Mouse (Mus musculus) kidney, embryonic 16.5 days (tissue): ENCODE results near the gene Mif. TPM values are rescaled to one million over a fixed set of nuclear protein-coding genes. Genes with fewer than 3 reads are reported as not detected.
"Not testable (repeated sequence)": the region's sequence is repeated elsewhere in the genome, so short reads cannot be mapped to it uniquely, and the experiment has no call there.

Source experiments
- ATAC-seq: fragments of 200-750 bp; cut with Nextera tagmentation; 2 replicates; pipeline ENCODE4 v1.8.0; 2017; ENCODE audit warnings: moderate TSS enrichment; ENCODE audit not compliant: low FRiP score, low TSS enrichment
- H3K27ac ChIP-seq: fragments of 300-500 bp; sonication (generic); 2 replicates; pipeline ENCODE4 v1.5.1; 2014; ENCODE audit warnings: low read length
- H3K27me3 ChIP-seq: fragments of 300-500 bp; sonication (generic); 2 replicates; pipeline ENCODE4 v1.6.1; 2014; ENCODE audit warnings: low read length, control low read depth, mixed read lengths; ENCODE audit not compliant: insufficient read depth
- H3K36me3 ChIP-seq: fragments of 300-500 bp; sonication (generic); 2 replicates; pipeline ENCODE4 v1.6.1; 2014; ENCODE audit warnings: low read length, control low read depth, mixed read lengths; ENCODE audit not compliant: insufficient read depth
- H3K4me1 ChIP-seq: fragments of 300-500 bp; sonication (generic); 2 replicates; pipeline ENCODE4 v1.6.1; 2014; ENCODE audit warnings: low read length, control low read depth, mixed read lengths; ENCODE audit not compliant: insufficient read depth
- H3K4me2 ChIP-seq: fragments of 300-500 bp; sonication (generic); replicated peaks from 2 replicates; pipeline ENCODE4 v1.6.1; 2014; ENCODE audit warnings: low read depth, low read length
- H3K4me3 ChIP-seq: fragments of 300-500 bp; sonication (generic); 2 replicates; pipeline ENCODE4 v1.5.1; 2014; ENCODE audit warnings: mild to moderate bottlenecking, low read length
- H3K9ac ChIP-seq: fragments of 300-500 bp; sonication (generic); replicated peaks from 2 replicates; pipeline ENCODE4 v1.6.1; 2014; ENCODE audit warnings: low read length
- H3K9me3 ChIP-seq: fragments of 300-500 bp; sonication (generic); 2 replicates; pipeline ENCODE4 v1.6.1; 2016; ENCODE audit warnings: low read length, control low read depth
- WGBS: fragments of 180-500 bp; shearing (Covaris S2); extraction: QIAGEN DNeasy Blood & Tissue Kit; methylation state at CpG from one replicate; pipeline ENCODE4 v1.1.7; 2014; 5-methylcytosine and 5-hydroxymethylcytosine counted together
- polyA plus RNA-seq: library from polyadenylated mRNA; unstranded; fragments of >200 nt; fragmentation: Nextera tagmentation; extraction: Ambion mirVana; gene quantifications from 2 replicates; pipeline ENCODE4 v1.2.1, GENCODE M21; 2015

The Mif gene
- polyA plus RNA-seq, 1 experiment from 2014 or later = 2,111 TPM

- Histone ChIP-seq H3K4me1 (peaks cover 27% of the 10 kb centered on the region), H3K27ac (0 out of 2 replicates have a peak overlapping the region, but pooled peaks have one; percentile 10), H3K9ac (peak overlapping the region; percentile 37; the same call in 1 of the 2 replicates), H3K4me3 (no peak overlapping the region), H3K27me3 (no peaks in the 10 kb centered on the region), H3K9me3 (no peaks in the 10 kb centered on the region), H3K4me2 (no peak overlapping the region), H3K36me3 (peaks cover 6% of the 10 kb centered on the region)
- no peak for ATAC-seq
- 23% methylated on average over 8 of the region's 8 CpGs for WGBS
Observed at GRCm38 (mm10) chr10:75889406-75890153, 29.5 kb upstream of the Mif start.

GRCm38 (mm10) chr10:75887504-75887903, 27.5 kb upstream of the Mif start:
- H3K4me1 ChIP-seq = peaks cover 22% of the 10 kb centered on the region
- H3K4me3 ChIP-seq, H3K9ac ChIP-seq, H3K27ac ChIP-seq, H3K9me3 ChIP-seq, H3K4me2 ChIP-seq, H3K27me3 ChIP-seq, ATAC-seq, H3K36me3 ChIP-seq: not testable (repeated sequence)
- WGBS = 84% methylated on average over 5 of the region's 5 CpGs

- Histone ChIP-seq H3K4me2 (no peak overlapping the region), H3K9ac (no peak overlapping the region), H3K4me1 (peaks cover 17% of the 10 kb centered on the region), H3K4me3 (no peak overlapping the region), H3K36me3 (no peaks in the 10 kb centered on the region), H3K27me3 (no peaks in the 10 kb centered on the region), H3K9me3 (no peaks in the 10 kb centered on the region), H3K27ac (no peak overlapping the region)
- no peak for ATAC-seq
- WGBS = 94% methylated on average over 8 of the region's 8 CpGs
Observed at GRCm38 (mm10) chr10:75884742-75885141, 24.7 kb upstream of the Mif start.

- 2% methylated on average over 10 of the region's 10 CpGs for WGBS
- peak overlapping the region; percentile 64 for H3K27ac ChIP-seq
- H3K4me3 ChIP-seq = peak overlapping the region; percentile 8; the same call in 1 of the 2 replicates
- H3K9me3 ChIP-seq = no peaks in the 10 kb centered on the region
- no peaks in the 10 kb centered on the region for H3K27me3 ChIP-seq
- peak overlapping the region; percentile 45 for H3K4me2 ChIP-seq
- peak; percentile 79 for ATAC-seq
- peak overlapping the region; percentile 53; the same call in 1 of the 2 replicates for H3K9ac ChIP-seq
- no peaks in the 10 kb centered on the region for H3K36me3 ChIP-seq
- peaks cover 11% of the 10 kb centered on the region; the same call in 1 of the 2 replicates for H3K4me1 ChIP-seq
Observed at GRCm38 (mm10) chr10:75883232-75883552, 23.2 kb upstream of the Mif start.

- no peaks in the 10 kb centered on the region for H3K27me3 ChIP-seq
- no peaks in the 10 kb centered on the region for H3K36me3 ChIP-seq
- ATAC-seq = peak; percentile 76
- H3K4me3 ChIP-seq = peak overlapping the region; percentile 8; the same call in 1 of the 2 replicates
- H3K27ac ChIP-seq = peak overlapping the region; percentile 65
- WGBS = 8% methylated on average over 15 of the region's 15 CpGs
- H3K4me2 ChIP-seq = peak overlapping the region; percentile 45
- peak overlapping the region; percentile 53; the same call in 1 of the 2 replicates for H3K9ac ChIP-seq
- peaks cover 11% of the 10 kb centered on the region; the same call in 1 of the 2 replicates for H3K4me1 ChIP-seq
- H3K9me3 ChIP-seq = no peaks in the 10 kb centered on the region
Observed at GRCm38 (mm10) chr10:75882433-75883231, 22.6 kb upstream of the Mif start.

GRCm38 (mm10) chr10:75881578-75882432, 21.8 kb upstream of the Mif start:
- peaks cover 11% of the 10 kb centered on the region; the same call in 1 of the 2 replicates for H3K4me1 ChIP-seq
- no peak overlapping the region; the same call in 1 of the 2 replicates for H3K9ac ChIP-seq
- H3K36me3 ChIP-seq = no peaks in the 10 kb centered on the region
- peak overlapping the region; percentile 65 for H3K27ac ChIP-seq
- H3K9me3 ChIP-seq = no peaks in the 10 kb centered on the region
- no peak overlapping the region for H3K4me3 ChIP-seq
- no peaks in the 10 kb centered on the region for H3K27me3 ChIP-seq
- WGBS = 17% methylated on average over 20 of the region's 20 CpGs
- ATAC-seq = peak; percentile 67
- peak overlapping the region; percentile 45 for H3K4me2 ChIP-seq

- no peak overlapping the region for H3K4me3 ChIP-seq
- no peaks in the 10 kb centered on the region for H3K9me3 ChIP-seq
- ATAC-seq = no peak
- H3K27me3 ChIP-seq = no peaks in the 10 kb centered on the region
- peak overlapping the region; percentile 49; the same call in 1 of the 2 replicates for H3K27ac ChIP-seq
- WGBS = 61% methylated on average over 6 of the region's 6 CpGs
- peaks cover 11% of the 10 kb centered on the region; the same call in 1 of the 2 replicates for H3K4me1 ChIP-seq
- H3K4me2 ChIP-seq = no peak overlapping the region
- H3K9ac ChIP-seq = no peak overlapping the region
- no peaks in the 10 kb centered on the region for H3K36me3 ChIP-seq
Observed at GRCm38 (mm10) chr10:75880771-75881577, 20.9 kb upstream of the Mif start.

GRCm38 (mm10) chr10:75880351-75880750, 20.3 kb upstream of the Mif start:
- no peaks in the 10 kb centered on the region for H3K9me3 ChIP-seq
- H3K36me3 ChIP-seq = no peaks in the 10 kb centered on the region
- H3K27ac ChIP-seq = no peak overlapping the region
- no peak overlapping the region for H3K4me2 ChIP-seq
- H3K9ac ChIP-seq = no peak overlapping the region
- H3K4me3 ChIP-seq = no peak overlapping the region
- 93% methylated on average over 10 of the region's 10 CpGs for WGBS
- no peaks in the 10 kb centered on the region for H3K27me3 ChIP-seq
- peaks cover 11% of the 10 kb centered on the region; the same call in 1 of the 2 replicates for H3K4me1 ChIP-seq
- ATAC-seq = no peak

GRCm38 (mm10) chr10:75878836-75879235, 18.8 kb upstream of the Mif start:
- no peaks in the 10 kb centered on the region for H3K9me3 ChIP-seq
- no peaks in the 10 kb centered on the region for H3K36me3 ChIP-seq
- no peak overlapping the region for H3K9ac ChIP-seq
- no peak overlapping the region for H3K27ac ChIP-seq
- H3K4me1 ChIP-seq = peaks cover 11% of the 10 kb centered on the region; the same call in 1 of the 2 replicates
- ATAC-seq = no peak
- no peaks in the 10 kb centered on the region for H3K27me3 ChIP-seq
- no peak overlapping the region for H3K4me3 ChIP-seq
- no peak overlapping the region for H3K4me2 ChIP-seq
- 88% methylated on average over 3 of the region's 3 CpGs for WGBS
